13 mouse cellular contexts compared by ENCODE assay signal in genomic region chr12:91734246-91735027, GRCm38 (mm10). TPM values are rescaled to one million over a fixed set of nuclear protein-coding genes. Genes with fewer than 3 reads are reported as not detected.
A peak's percentile ranks its signal among the peaks of the same experiment; 100 is the strongest.
DNase-seq lines count a peak whose midpoint lies in the region; ATAC-seq and TF ChIP-seq lines count a peak whose summit lies in the region.
"Had no signal": no experiment of that assay in that cellular context is flagged by ENCODE, and none has a peak within 500 bp of the region (broad histone marks: within the 10 kb centered on the region; RNA-seq: fewer than 3 reads in every experiment).

No protein-coding gene starts in this region.

- H3K4me3 ChIP-seq in liver, embryonic 13.5 days (replicated peaks), result no peak overlapping the region
- H3K4me3 ChIP-seq in thymus, adult 2 months (ENCODE audit: control insufficient read depth, insufficient read depth, low read length), result no peak overlapping the region
- no peak overlapping the region for H3K4me3 ChIP-seq in forebrain, embryonic 12.5 days (replicated peaks)
- no peak overlapping the region for H3K4me3 ChIP-seq in gastrocnemius, adult 2 months
- H3K4me3 ChIP-seq: limb, embryonic 13.5 days; stomach, embryonic 15.5 days had no signal

- WGBS in liver, embryonic 13.5 days (ENCODE audit: insufficient replicate concordance), result 35% methylated on average over 15 of the region's 15 CpGs
- WGBS in thymus, adult 2 months, result 17% methylated on average over 15 of the region's 15 CpGs
- WGBS in forebrain, embryonic 12.5 days, result 89% methylated on average over 15 of the region's 15 CpGs

- H3K4me1 ChIP-seq in liver, embryonic 13.5 days (replicated peaks), result peaks cover 47% of the 10 kb centered on the region
- peaks cover 18% of the 10 kb centered on the region for H3K4me1 ChIP-seq in thymus, adult 2 months (replicated peaks; ENCODE audit: control insufficient read depth, insufficient read depth, low read length)
- H3K4me1 ChIP-seq in forebrain, embryonic 12.5 days, result 0 out of 2 replicates have a peak, but pooled peaks cover 3% of the 10 kb centered on the region

- no peak overlapping the region for H3K4me2 ChIP-seq in liver, embryonic 13.5 days
- H3K4me2 ChIP-seq in forebrain, embryonic 12.5 days, result no peak overlapping the region
- H3K4me2 ChIP-seq: hindbrain, embryonic 14.5 days; limb, embryonic 13.5 days; stomach, embryonic 15.5 days had no signal

- no peaks in the 10 kb centered on the region for H3K9me3 ChIP-seq in liver, embryonic 13.5 days (replicated peaks)
- no peaks in the 10 kb centered on the region for H3K9me3 ChIP-seq in forebrain, embryonic 12.5 days
- H3K9me3 ChIP-seq: limb, embryonic 13.5 days; stomach, embryonic 15.5 days had no signal

- ATAC-seq in liver, embryonic 13.5 days (ENCODE audit: low read depth), result no peak
- peak; percentile 91 for ATAC-seq in activated CD4-positive, CD25-positive, alpha-beta regulatory T cell, adult 4 months
- no peak for ATAC-seq in frontal cortex, adult (ENCODE audit: low TSS enrichment)
- ATAC-seq in forebrain, embryonic 12.5 days (ENCODE audit: low FRiP score), result no peak

- H3K27me3 ChIP-seq in liver, embryonic 13.5 days, result no peaks in the 10 kb centered on the region
- no peaks in the 10 kb centered on the region for H3K27me3 ChIP-seq in thymus, adult 2 months (ENCODE audit: control insufficient read depth, insufficient read depth, low read length)
- no peaks in the 10 kb centered on the region for H3K27me3 ChIP-seq in forebrain, embryonic 12.5 days
- H3K27me3 ChIP-seq: limb, embryonic 13.5 days; stomach, embryonic 15.5 days had no signal

- H3K9ac ChIP-seq in liver, embryonic 13.5 days, result no peak overlapping the region
- no peak overlapping the region for H3K9ac ChIP-seq in forebrain, embryonic 12.5 days
- H3K9ac ChIP-seq: hindbrain, embryonic 14.5 days; limb, embryonic 13.5 days; stomach, embryonic 15.5 days had no signal

- peaks cover 89% of the 10 kb centered on the region for H3K36me3 ChIP-seq in liver, embryonic 13.5 days
- no peaks in the 10 kb centered on the region for H3K36me3 ChIP-seq in thymus, adult 2 months (ENCODE audit: control insufficient read depth, insufficient read depth, low read length)
- H3K36me3 ChIP-seq in forebrain, embryonic 12.5 days (replicated peaks), result peaks cover 26% of the 10 kb centered on the region
- H3K36me3 ChIP-seq: limb, embryonic 13.5 days; stomach, embryonic 15.5 days had no signal

- intact Hi-C loops in gastrocnemius, adult 2 months (cut with DNase I), result no loop called here

- H3K27ac ChIP-seq in liver, embryonic 13.5 days, result peak overlapping the region; percentile 11; the same call in 1 of the 2 replicates
- no peak overlapping the region for H3K27ac ChIP-seq in thymus, adult 2 months (ENCODE audit: control insufficient read depth, insufficient read depth, low read length)
- no peak overlapping the region for H3K27ac ChIP-seq in forebrain, embryonic 12.5 days
- no peak overlapping the region for H3K27ac ChIP-seq in gastrocnemius, adult 2 months
- H3K27ac ChIP-seq: hindbrain, embryonic 14.5 days; limb, embryonic 13.5 days; stomach, embryonic 15.5 days had no signal

- DNase-seq in liver, embryonic 13.5 days, result no peak
- DNase-seq in liver, result no peak
- DNase-seq in kidney, postnatal 36 days, result peak; percentile 33 to 42
- DNase-seq in thymus, adult 2 months, result peak; percentile 38
- DNase-seq in gastrocnemius, adult 2 months, result no peak
- DNase-seq: adrenal gland, postnatal 25 days had no signal

- no peak for TF ChIP-seq CTCF in thymus, adult 2 months (IDR thresholded peaks at IDR 0.05; ENCODE audit: borderline replicate concordance, control insufficient read depth, extremely low read depth, insufficient read depth, low read length, poor library complexity)
- no peak for TF ChIP-seq CTCF in gastrocnemius, adult 2 months (IDR thresholded peaks at IDR 0.05)

- no peak for TF ChIP-seq POLR2A in thymus, adult 2 months (IDR thresholded peaks at IDR 0.05; ENCODE audit: control insufficient read depth, extremely low read depth, insufficient read depth, low read length, poor library complexity)

RNA-seq across cellular contexts. Expression of gene Ston2, which starts 53.8 kb away (rescaled TPM):
- polyA plus RNA-seq in liver, embryonic 13.5 days (2015; fragmentation: Nextera tagmentation; extraction: Ambion mirVana), result 25.0 and 25.2 TPM in 2 replicates
- polyA plus RNA-seq in activated CD4-positive, CD25-positive, alpha-beta regulatory T cell, adult 4 months (2017; shearing (Covaris generic)), result under 1 TPM; 0.63 to 0.93 TPM
- 17.5 and 20.3 TPM in 2 replicates for polyA plus RNA-seq in thymus, adult 2 months (2012; rRNA removed)
- 11.9 and 14.2 TPM in 2 replicates for polyA plus RNA-seq in forebrain, embryonic 12.5 days (2016; fragmentation: Nextera tagmentation; extraction: Ambion mirVana)
- total RNA-seq in gastrocnemius, adult 2 months (2021), result 10 to 100 TPM; 53.3 to 61.6 TPM
- total RNA-seq: MEL had no signal

Comparison
In these comparisons a context has a peak if more than half of its experiments do, and no peak if none do; other contexts are left out.
1. DNase-seq: peak in kidney, postnatal 36 days (2 of 2) and thymus, adult 2 months (single experiment); none in liver, embryonic 13.5 days (single experiment), liver (single experiment) and gastrocnemius, adult 2 months (single experiment).